Mouse (Mus musculus): Measurements from ENCODE around the gene Tsga8.

Gene Tsga8

DNA sequence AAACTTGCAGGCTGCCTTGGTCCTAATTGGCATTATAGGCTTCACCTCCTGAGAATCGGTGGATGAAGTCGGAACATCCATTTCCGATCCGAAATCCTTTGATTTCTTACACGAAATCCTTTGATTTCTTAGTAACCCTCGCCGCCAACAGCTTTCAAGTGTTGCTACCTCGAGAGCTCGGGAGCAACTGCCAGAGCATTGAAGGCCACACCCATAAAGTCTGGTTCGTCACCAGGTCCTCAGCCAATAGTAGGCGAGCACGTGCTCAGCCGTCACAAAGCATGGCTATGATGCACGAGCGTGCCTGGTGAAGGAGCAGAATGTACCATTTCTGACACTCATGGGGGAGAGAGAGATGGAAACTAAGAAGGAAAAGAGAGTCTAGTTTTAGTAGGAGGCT lies at the start of gene Tsga8:
TSS of gene Tsga8 (minus strand) at position 327 of the 400 bp plus-strand sequence.
- no peak for DNase-seq (ENCODE audit: low read depth in 1 of 2, low spot score in 2 of 2)
